Mouse (Mus musculus): ENCODE measurements around the gene Prickle1. TPM values are rescaled to one million over a fixed set of nuclear protein-coding genes. Genes with fewer than 3 reads are reported as not detected.

The Prickle1 gene
- polyA plus RNA-seq, 1 experiment from 2014 or later: 11.6 TPM

- ATAC-seq (replicated peaks; ENCODE audit: low FRiP score) (no peak), DNase-seq (ENCODE audit: low spot score) (no peak)
- peaks cover 31% of the 10 kb centered on the region for H3K4me1 ChIP-seq (replicated peaks; ENCODE audit: control insufficient read depth, insufficient read depth, low read length)
- H3K9me3 ChIP-seq (ENCODE audit: control insufficient read depth, low read length): no peaks in the 10 kb centered on the region
- H3K4me2 ChIP-seq: peak overlapping the region; percentile 53
- H3K27me3 ChIP-seq (replicated peaks; ENCODE audit: control insufficient read depth, insufficient read depth, low read length): no peaks in the 10 kb centered on the region
- no peak overlapping the region for H3K27ac ChIP-seq (ENCODE audit: low read depth, low read length)
- H3K36me3 ChIP-seq (ENCODE audit: control insufficient read depth, insufficient read depth, low read length): no peaks in the 10 kb centered on the region
- peak overlapping the region; percentile 30 for H3K4me3 ChIP-seq (ENCODE audit: low read depth, low read length)
- WGBS: 57% methylated on average over 7 of the region's 7 CpGs
- no peak overlapping the region for H3K9ac ChIP-seq (ENCODE audit: low read depth, low read length)
Measured at GRCm38 (mm10) chr15:93591371-93591770, 4.3 kb downstream of the Prickle1 start.

GRCm38 (mm10) chr15:93588401-93588800 is 7.3 kb downstream of the Prickle1 start:
- H3K4me2 ChIP-seq: no peak overlapping the region
- H3K9ac ChIP-seq (ENCODE audit: low read depth, low read length): no peak overlapping the region
- H3K4me3 ChIP-seq (ENCODE audit: low read depth, low read length): no peak overlapping the region
- H3K27ac ChIP-seq (ENCODE audit: low read depth, low read length): no peak overlapping the region
- DNase-seq (ENCODE audit: low spot score): no peak
- H3K36me3 ChIP-seq (ENCODE audit: control insufficient read depth, insufficient read depth, low read length): no peaks in the 10 kb centered on the region
- ATAC-seq (replicated peaks; ENCODE audit: low FRiP score): no peak
- H3K27me3 ChIP-seq (replicated peaks; ENCODE audit: control insufficient read depth, insufficient read depth, low read length): no peaks in the 10 kb centered on the region
- no peaks in the 10 kb centered on the region for H3K9me3 ChIP-seq (ENCODE audit: control insufficient read depth, low read length)
- H3K4me1 ChIP-seq (replicated peaks; ENCODE audit: control insufficient read depth, insufficient read depth, low read length): peaks cover 19% of the 10 kb centered on the region
- WGBS: 90% methylated on average over 6 of the region's 6 CpGs

GRCm38 (mm10) chr15:93587660-93588059 is 8.0 kb downstream of the Prickle1 start:
- DNase-seq (ENCODE audit: low spot score) (no peak), ATAC-seq (replicated peaks; ENCODE audit: low FRiP score) (no peak; the same call in 1 of the 2 replicates)
- Histone ChIP-seq H3K4me2 (no peak overlapping the region), H3K27ac (ENCODE audit: low read depth, low read length) (no peak overlapping the region), H3K27me3 (replicated peaks; ENCODE audit: control insufficient read depth, insufficient read depth, low read length) (no peaks in the 10 kb centered on the region), H3K4me3 (ENCODE audit: low read depth, low read length) (no peak overlapping the region), H3K36me3 (ENCODE audit: control insufficient read depth, insufficient read depth, low read length) (no peaks in the 10 kb centered on the region), H3K9me3 (ENCODE audit: control insufficient read depth, low read length) (no peaks in the 10 kb centered on the region), H3K4me1 (replicated peaks; ENCODE audit: control insufficient read depth, insufficient read depth, low read length) (peaks cover 13% of the 10 kb centered on the region), H3K9ac (ENCODE audit: low read depth, low read length) (no peak overlapping the region)
- whole genome bisulfite sequencing: 78% methylated on average over 8 of the region's 8 CpGs

- no peak for ATAC-seq (replicated peaks; ENCODE audit: low FRiP score)
- H3K9me3 ChIP-seq (ENCODE audit: control insufficient read depth, low read length): no peaks in the 10 kb centered on the region; the same call in 1 of the 2 replicates
- no peaks in the 10 kb centered on the region for H3K27me3 ChIP-seq (replicated peaks; ENCODE audit: control insufficient read depth, insufficient read depth, low read length)
- WGBS: 95% methylated on average over 11 of the region's 11 CpGs
- H3K4me2 ChIP-seq: no peak overlapping the region
- no peak overlapping the region for H3K4me3 ChIP-seq (ENCODE audit: low read depth, low read length)
- H3K4me1 ChIP-seq (replicated peaks; ENCODE audit: control insufficient read depth, insufficient read depth, low read length): no peaks in the 10 kb centered on the region
- no peak for DNase-seq (ENCODE audit: low spot score)
- H3K36me3 ChIP-seq (ENCODE audit: control insufficient read depth, insufficient read depth, low read length): no peaks in the 10 kb centered on the region
- H3K27ac ChIP-seq (ENCODE audit: low read depth, low read length): no peak overlapping the region
- no peak overlapping the region for H3K9ac ChIP-seq (ENCODE audit: low read depth, low read length)
Measured at GRCm38 (mm10) chr15:93583051-93583450, 12.6 kb downstream of the Prickle1 start.

GRCm38 (mm10) chr15:93581736-93582135 is 14.0 kb downstream of the Prickle1 start:
- H3K4me1 ChIP-seq (replicated peaks; ENCODE audit: control insufficient read depth, insufficient read depth, low read length): no peaks in the 10 kb centered on the region
- no peak overlapping the region for H3K4me3 ChIP-seq (ENCODE audit: low read depth, low read length)
- no peaks in the 10 kb centered on the region for H3K36me3 ChIP-seq (ENCODE audit: control insufficient read depth, insufficient read depth, low read length)
- 86% methylated on average over 8 of the region's 8 CpGs for WGBS
- no peak overlapping the region for H3K27ac ChIP-seq (ENCODE audit: low read depth, low read length)
- no peak for ATAC-seq (replicated peaks; ENCODE audit: low FRiP score)
- no peaks in the 10 kb centered on the region; the same call in 1 of the 2 replicates for H3K9me3 ChIP-seq (ENCODE audit: control insufficient read depth, low read length)
- DNase-seq (ENCODE audit: low spot score): no peak
- no peak overlapping the region for H3K9ac ChIP-seq (ENCODE audit: low read depth, low read length)
- no peak overlapping the region for H3K4me2 ChIP-seq
- no peaks in the 10 kb centered on the region for H3K27me3 ChIP-seq (replicated peaks; ENCODE audit: control insufficient read depth, insufficient read depth, low read length)

GRCm38 (mm10) chr15:93579899-93580298 is 15.8 kb downstream of the Prickle1 start:
- DNase-seq (ENCODE audit: low spot score): no peak
- H3K4me1 ChIP-seq (replicated peaks; ENCODE audit: control insufficient read depth, insufficient read depth, low read length): no peaks in the 10 kb centered on the region; the same call in 1 of the 2 replicates
- H3K4me3 ChIP-seq (ENCODE audit: low read depth, low read length): no peak overlapping the region
- 58% methylated on average over 9 of the region's 9 CpGs for WGBS
- no peaks in the 10 kb centered on the region for H3K36me3 ChIP-seq (ENCODE audit: control insufficient read depth, insufficient read depth, low read length)
- no peak overlapping the region for H3K4me2 ChIP-seq
- no peak for ATAC-seq (replicated peaks; ENCODE audit: low FRiP score)
- H3K27me3 ChIP-seq (replicated peaks; ENCODE audit: control insufficient read depth, insufficient read depth, low read length): no peaks in the 10 kb centered on the region
- no peak overlapping the region for H3K27ac ChIP-seq (ENCODE audit: low read depth, low read length)
- H3K9me3 ChIP-seq (ENCODE audit: control insufficient read depth, low read length): no peaks in the 10 kb centered on the region; the same call in 1 of the 2 replicates
- no peak overlapping the region for H3K9ac ChIP-seq (ENCODE audit: low read depth, low read length)

- no peak for DNase-seq (ENCODE audit: low spot score)
- no peaks in the 10 kb centered on the region for H3K27me3 ChIP-seq (replicated peaks; ENCODE audit: control insufficient read depth, insufficient read depth, low read length)
- no peaks in the 10 kb centered on the region; the same call in 1 of the 2 replicates for H3K4me1 ChIP-seq (replicated peaks; ENCODE audit: control insufficient read depth, insufficient read depth, low read length)
- H3K9ac ChIP-seq (ENCODE audit: low read depth, low read length): no peak overlapping the region
- WGBS: 89% methylated on average over 9 of the region's 9 CpGs
- no peaks in the 10 kb centered on the region for H3K36me3 ChIP-seq (ENCODE audit: control insufficient read depth, insufficient read depth, low read length)
- no peaks in the 10 kb centered on the region; the same call in 1 of the 2 replicates for H3K9me3 ChIP-seq (ENCODE audit: control insufficient read depth, low read length)
- H3K27ac ChIP-seq (ENCODE audit: low read depth, low read length): no peak overlapping the region
- H3K4me3 ChIP-seq (ENCODE audit: low read depth, low read length): no peak overlapping the region
- no peak overlapping the region for H3K4me2 ChIP-seq
- no peak for ATAC-seq (replicated peaks; ENCODE audit: low FRiP score)
Measured at GRCm38 (mm10) chr15:93579100-93579499, 16.6 kb downstream of the Prickle1 start.

- Histone ChIP-seq H3K27ac (ENCODE audit: low read depth, low read length) (no peak overlapping the region), H3K27me3 (replicated peaks; ENCODE audit: control insufficient read depth, insufficient read depth, low read length) (no peaks in the 10 kb centered on the region), H3K9me3 (ENCODE audit: control insufficient read depth, low read length) (no peaks in the 10 kb centered on the region; the same call in 1 of the 2 replicates), H3K9ac (ENCODE audit: low read depth, low read length) (no peak overlapping the region), H3K4me3 (ENCODE audit: low read depth, low read length) (no peak overlapping the region), H3K4me2 (no peak overlapping the region), H3K36me3 (ENCODE audit: control insufficient read depth, insufficient read depth, low read length) (no peaks in the 10 kb centered on the region), H3K4me1 (replicated peaks; ENCODE audit: control insufficient read depth, insufficient read depth, low read length) (no peaks in the 10 kb centered on the region; the same call in 1 of the 2 replicates)
- 79% methylated on average over 9 of the region's 9 CpGs for WGBS
- ATAC-seq (replicated peaks; ENCODE audit: low FRiP score) (no peak), DNase-seq (ENCODE audit: low spot score) (no peak)
Measured at GRCm38 (mm10) chr15:93576361-93576760, 19.3 kb downstream of the Prickle1 start.

- DNase-seq (ENCODE audit: low spot score) (no peak), ATAC-seq (replicated peaks; ENCODE audit: low FRiP score) (peak; percentile 63; the same call in 1 of the 2 replicates)
- Histone ChIP-seq H3K9ac (ENCODE audit: low read depth, low read length) (no peak overlapping the region), H3K4me1 (replicated peaks; ENCODE audit: control insufficient read depth, insufficient read depth, low read length) (no peaks in the 10 kb centered on the region; the same call in 1 of the 2 replicates), H3K27me3 (replicated peaks; ENCODE audit: control insufficient read depth, insufficient read depth, low read length) (no peaks in the 10 kb centered on the region), H3K4me2 (no peak overlapping the region), H3K9me3 (ENCODE audit: control insufficient read depth, low read length) (no peaks in the 10 kb centered on the region; the same call in 1 of the 2 replicates), H3K27ac (ENCODE audit: low read depth, low read length) (no peak overlapping the region), H3K4me3 (ENCODE audit: low read depth, low read length) (no peak overlapping the region), H3K36me3 (ENCODE audit: control insufficient read depth, insufficient read depth, low read length) (no peaks in the 10 kb centered on the region)
- WGBS: 14% methylated on average over 5 of the region's 5 CpGs
Measured at GRCm38 (mm10) chr15:93575884-93576283, 19.8 kb downstream of the Prickle1 start.

All from liver, embryonic 11.5 days (tissue).